Mouse (Mus musculus) intestine, postnatal 0 days (tissue): ENCODE measurements around the gene Rplp1. TPM values are rescaled to one million over a fixed set of nuclear protein-coding genes. Genes with fewer than 3 reads are reported as not detected.

Experiments
- ATAC-seq: fragments of 200-750 bp; cut with Nextera tagmentation; 2 replicates; pipeline ENCODE4 v1.8.0; 2017; ENCODE audit warnings: mild to moderate bottlenecking, moderate TSS enrichment, moderate library complexity
- H3K27ac ChIP-seq: fragments of 300-500 bp; sonication (generic); 2 replicates; pipeline ENCODE4 v1.5.1; 2014; ENCODE audit warnings: mild to moderate bottlenecking, low read depth, low read length, moderate library complexity
- H3K27me3 ChIP-seq: fragments of 300-500 bp; sonication (generic); replicated peaks from 2 replicates; pipeline ENCODE4 v1.6.1; 2014; ENCODE audit warnings: low read length, mixed read lengths; ENCODE audit not compliant: control insufficient read depth, insufficient read depth
- H3K36me3 ChIP-seq: fragments of 300-500 bp; sonication (generic); 2 replicates; pipeline ENCODE4 v1.6.1; 2014; ENCODE audit warnings: mild to moderate bottlenecking, moderate library complexity; ENCODE audit not compliant: control insufficient read depth, insufficient read depth
- H3K4me1 ChIP-seq: fragments of 300-500 bp; sonication (generic); replicated peaks from 2 replicates; pipeline ENCODE4 v1.6.1; 2014; ENCODE audit warnings: antibody characterized with exemption, low read length, mixed read lengths; ENCODE audit not compliant: control insufficient read depth, insufficient read depth
- H3K4me2 ChIP-seq: fragments of 300-500 bp; sonication (generic); replicated peaks from 2 replicates; pipeline ENCODE4 v1.6.1; 2014; ENCODE audit warnings: low read depth, mild to moderate bottlenecking, moderate library complexity
- H3K4me3 ChIP-seq: fragments of 300-500 bp; sonication (generic); 2 replicates; pipeline ENCODE4 v1.5.1; 2014; ENCODE audit warnings: low read depth, low read length
- H3K9ac ChIP-seq: fragments of 300-500 bp; sonication (generic); 2 replicates; pipeline ENCODE4 v1.6.1; 2014; ENCODE audit warnings: mild to moderate bottlenecking, low read depth, low read length
- H3K9me3 ChIP-seq: fragments of 300-500 bp; sonication (generic); 2 replicates; pipeline ENCODE4 v1.6.1; 2016; ENCODE audit warnings: mixed run types; ENCODE audit not compliant: control insufficient read depth
- CTCF ChIP-seq: sonication (generic); IDR thresholded peaks from 2 replicates; pipeline ENCODE4 v1.5.1; 2016; ENCODE audit warnings: low read depth, mild to moderate bottlenecking, control low read depth, antibody characterized with exemption, moderate library complexity
- WGBS: fragments of 180-500 bp; shearing (Covaris S2); extraction: QIAGEN DNeasy Blood & Tissue Kit; methylation state at CpG from one replicate; pipeline ENCODE4 v1.1.7; 2014; 5-methylcytosine and 5-hydroxymethylcytosine counted together
- polyA plus RNA-seq: library from polyadenylated mRNA; unstranded; fragments of >200 nt; fragmentation: Nextera tagmentation; extraction: Ambion mirVana; gene quantifications from 2 replicates; pipeline ENCODE4 v1.2.1, GENCODE M21; 2015

Gene Rplp1
- polyA plus RNA-seq, 1 experiment from 2014 or later, result 1,118 TPM

DNA sequence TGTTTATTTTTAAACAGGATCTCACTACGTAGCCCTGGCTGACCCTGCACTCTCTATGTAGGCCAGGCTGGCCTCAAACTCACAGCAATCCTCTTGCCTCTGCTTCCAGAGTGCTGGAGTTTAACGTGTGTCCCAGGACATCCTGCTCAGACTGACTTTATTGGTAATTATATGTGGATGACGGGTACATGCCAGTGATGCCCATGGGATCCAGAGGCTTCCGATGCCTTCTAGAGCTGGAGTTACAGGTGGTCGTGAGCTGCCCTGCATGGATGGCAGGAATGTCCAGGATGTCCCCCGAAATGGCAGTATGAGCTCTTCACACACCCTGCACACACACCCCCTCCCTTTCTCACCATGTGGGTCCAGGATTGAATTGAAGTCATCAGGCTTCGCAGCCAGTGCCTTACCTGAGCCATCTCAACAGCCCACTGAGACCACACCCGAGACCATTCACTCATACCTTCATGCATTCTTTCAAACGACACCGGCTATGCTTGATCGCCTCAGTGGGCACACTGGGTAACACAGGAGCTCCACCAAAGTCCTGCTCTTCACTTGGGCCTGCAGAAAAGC, 5.4 kb downstream of the Rplp1 start:
- no peak overlapping the region for H3K9ac ChIP-seq
- no peak for ATAC-seq
- no peak for TF ChIP-seq CTCF
- H3K27me3 ChIP-seq, result no peaks in the 10 kb centered on the region
- no peak overlapping the region for H3K4me3 ChIP-seq
- 87% methylated on average over 11 of the region's 11 CpGs for WGBS
- H3K27ac ChIP-seq, result no peak overlapping the region
- 0 out of 2 replicates have a peak, but pooled peaks cover 3% of the 10 kb centered on the region for H3K4me1 ChIP-seq
- H3K9me3 ChIP-seq, result no peaks in the 10 kb centered on the region
- no peak overlapping the region for H3K4me2 ChIP-seq
- peaks cover 19% of the 10 kb centered on the region for H3K36me3 ChIP-seq

DNA sequence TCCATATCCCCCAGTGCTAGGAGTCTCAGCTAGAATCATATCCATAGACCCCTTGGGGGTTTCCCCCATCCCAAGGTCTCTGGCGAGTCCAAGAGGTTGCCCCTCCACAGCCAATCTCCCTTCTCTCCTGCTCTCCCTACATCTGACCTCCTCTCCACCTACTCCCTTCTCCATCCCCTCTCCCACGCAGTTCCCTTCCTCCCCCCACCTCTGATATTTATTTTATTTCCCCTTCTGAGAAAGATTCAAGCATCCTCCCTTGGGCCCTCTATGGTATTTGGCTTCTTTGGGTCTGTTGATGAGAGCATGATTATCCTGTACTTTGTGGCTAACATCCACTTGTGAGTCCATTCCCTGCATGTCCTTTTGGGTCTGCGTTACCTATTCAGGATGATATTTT, 6.0 kb downstream of the Rplp1 start:
- Histone ChIP-seq H3K27me3 (no peaks in the 10 kb centered on the region), H3K27ac (no peak overlapping the region), H3K4me3 (no peak overlapping the region), H3K4me2 (no peak overlapping the region), H3K36me3 (peaks cover 19% of the 10 kb centered on the region), H3K9me3 (no peaks in the 10 kb centered on the region), H3K4me1 (0 out of 2 replicates have a peak, but pooled peaks cover under 1% of the 10 kb centered on the region), H3K9ac (no peak overlapping the region)
- no peak for TF ChIP-seq CTCF
- WGBS, result 78% methylated on average over 3 of the region's 3 CpGs
- no peak for ATAC-seq

DNA sequence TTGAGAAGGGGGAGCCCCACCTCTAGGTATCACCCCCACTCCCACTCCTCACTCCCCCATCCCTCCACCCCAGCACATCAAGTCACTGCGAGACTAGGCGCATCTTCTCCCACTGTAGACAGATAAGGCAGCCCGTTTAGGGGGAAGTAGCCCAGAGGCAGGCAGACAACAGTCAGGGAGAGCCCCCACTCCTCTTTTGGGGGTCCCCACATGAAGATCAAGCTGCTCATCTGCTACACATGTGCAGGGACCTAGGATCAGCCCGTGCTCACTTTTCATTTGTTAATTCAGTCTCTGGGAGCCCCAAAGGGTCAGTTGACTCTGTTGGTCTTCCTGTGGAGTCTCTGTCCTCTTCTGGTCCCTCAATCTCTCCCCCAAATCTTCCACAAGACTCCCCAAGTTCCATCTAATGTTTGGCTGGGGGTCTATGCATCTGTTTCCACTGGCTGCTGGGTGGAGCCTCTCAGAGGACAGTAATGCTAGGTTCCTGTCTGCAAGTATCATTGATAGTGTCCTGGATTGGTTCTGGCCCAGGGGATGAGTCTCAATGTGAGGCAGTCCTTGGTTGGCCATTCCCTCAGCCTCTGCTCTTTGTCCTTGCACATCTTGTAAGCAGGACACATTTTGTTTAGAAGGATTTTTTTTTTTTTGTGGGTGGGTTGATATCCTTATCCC, 6.6 kb downstream of the Rplp1 start:
- TF ChIP-seq CTCF, result no peak

DNA sequence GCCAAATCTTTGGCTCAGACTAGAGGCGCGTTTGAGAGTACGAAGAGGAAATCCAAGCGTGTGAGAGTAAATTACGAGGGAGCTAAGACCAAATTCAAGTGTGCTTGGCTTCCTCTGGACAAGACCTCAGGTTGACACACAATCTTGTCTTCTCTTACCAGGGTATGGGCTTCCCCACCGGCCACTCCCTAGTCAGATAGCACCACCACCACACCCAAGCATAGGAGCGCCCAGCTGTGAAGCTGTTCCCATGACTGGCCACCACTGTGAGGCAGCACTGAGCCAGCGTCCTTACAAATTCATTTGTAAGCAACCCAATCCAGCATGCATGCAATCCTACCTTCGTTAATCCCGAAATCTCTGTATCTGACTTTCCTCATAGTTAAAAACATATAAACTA, 7.4 kb downstream of the Rplp1 start:
- Histone ChIP-seq H3K4me2 (no peak overlapping the region), H3K9me3 (no peaks in the 10 kb centered on the region), H3K36me3 (peaks cover 7% of the 10 kb centered on the region), H3K9ac (no peak overlapping the region), H3K4me1 (no peaks in the 10 kb centered on the region), H3K4me3 (no peak overlapping the region), H3K27me3 (no peaks in the 10 kb centered on the region), H3K27ac (no peak overlapping the region)
- TF ChIP-seq CTCF, result peak; percentile 78
- WGBS, result 60% methylated on average over 10 of the region's 10 CpGs
- no peak for ATAC-seq

More for the DNA sequence above, 6.6 kb downstream of the Rplp1 start:
- no peak overlapping the region for H3K4me2 ChIP-seq
- H3K9me3 ChIP-seq, result no peaks in the 10 kb centered on the region
- no peak overlapping the region for H3K4me3 ChIP-seq
- H3K9ac ChIP-seq, result no peak overlapping the region
- no peak for ATAC-seq
- H3K36me3 ChIP-seq, result peaks cover 16% of the 10 kb centered on the region
- no peak overlapping the region for H3K27ac ChIP-seq
- 83% methylated on average over 4 of the region's 4 CpGs for WGBS
- H3K27me3 ChIP-seq, result no peaks in the 10 kb centered on the region
- no peaks in the 10 kb centered on the region for H3K4me1 ChIP-seq

DNA sequence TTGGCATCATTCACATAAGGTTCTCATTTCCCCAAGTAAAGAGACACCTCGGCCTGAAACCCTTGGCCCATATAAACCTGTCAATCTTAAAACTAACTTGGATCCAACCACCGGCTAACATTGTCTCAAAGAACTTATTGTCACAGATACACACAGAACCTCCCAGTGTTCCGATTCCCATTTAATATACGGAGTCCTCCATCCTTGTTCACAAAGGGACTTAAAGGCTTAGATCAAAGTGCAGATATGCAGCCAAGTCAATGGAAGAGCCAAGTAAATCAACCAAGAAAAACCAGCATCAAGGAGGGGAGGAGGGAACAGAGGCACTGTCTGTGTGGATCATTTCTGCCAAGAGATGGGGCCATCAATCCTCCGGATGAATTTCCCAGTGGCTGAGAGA, 8.8 kb downstream of the Rplp1 start:
- H3K9me3 ChIP-seq, result no peaks in the 10 kb centered on the region
- H3K9ac ChIP-seq, result no peak overlapping the region
- H3K4me2 ChIP-seq, result no peak overlapping the region
- no peaks in the 10 kb centered on the region for H3K27me3 ChIP-seq
- H3K36me3 ChIP-seq, result no peaks in the 10 kb centered on the region
- ATAC-seq, result no peak
- TF ChIP-seq CTCF, result no peak
- 71% methylated on average over 5 of the region's 5 CpGs for WGBS
- H3K4me1 ChIP-seq, result no peaks in the 10 kb centered on the region
- H3K4me3 ChIP-seq, result no peak overlapping the region
- no peak overlapping the region for H3K27ac ChIP-seq

DNA sequence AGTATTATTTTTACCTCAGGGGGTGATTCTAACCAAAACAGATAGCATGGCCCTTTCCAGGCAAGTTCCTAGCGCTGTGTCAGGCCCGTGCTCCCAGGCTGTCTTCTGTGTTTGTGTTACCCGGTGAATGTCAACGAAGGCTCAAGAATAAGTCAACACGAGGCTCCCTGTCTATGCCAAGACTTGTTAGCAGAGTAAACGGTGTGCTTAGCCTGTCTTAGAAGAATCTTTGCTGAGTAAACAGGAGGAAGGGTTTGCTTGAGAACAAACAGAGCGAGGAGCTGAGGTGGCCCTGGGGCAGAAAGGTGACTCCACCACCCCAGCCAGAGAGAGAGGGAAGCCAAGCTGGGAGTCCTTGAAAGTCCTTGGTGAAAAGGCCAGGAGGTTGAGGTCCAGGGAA, 10.1 kb downstream of the Rplp1 start:
- Histone ChIP-seq H3K4me1 (no peaks in the 10 kb centered on the region), H3K27ac (no peak overlapping the region), H3K36me3 (no peaks in the 10 kb centered on the region), H3K9me3 (no peaks in the 10 kb centered on the region), H3K27me3 (no peaks in the 10 kb centered on the region), H3K9ac (no peak overlapping the region), H3K4me3 (no peak overlapping the region), H3K4me2 (no peak overlapping the region)
- TF ChIP-seq CTCF, result no peak
- WGBS, result 27% methylated on average over 7 of the region's 7 CpGs
- no peak for ATAC-seq
